Mouse (Mus musculus): ENCODE results near the gene Limk1. TPM values are rescaled to one million over a fixed set of nuclear protein-coding genes. Genes with fewer than 3 reads are reported as not detected.

The Limk1 gene
- total and polyA plus RNA-seq, 3 experiments, result 7.2 to 27.7 (median 10.8) TPM

DNA sequence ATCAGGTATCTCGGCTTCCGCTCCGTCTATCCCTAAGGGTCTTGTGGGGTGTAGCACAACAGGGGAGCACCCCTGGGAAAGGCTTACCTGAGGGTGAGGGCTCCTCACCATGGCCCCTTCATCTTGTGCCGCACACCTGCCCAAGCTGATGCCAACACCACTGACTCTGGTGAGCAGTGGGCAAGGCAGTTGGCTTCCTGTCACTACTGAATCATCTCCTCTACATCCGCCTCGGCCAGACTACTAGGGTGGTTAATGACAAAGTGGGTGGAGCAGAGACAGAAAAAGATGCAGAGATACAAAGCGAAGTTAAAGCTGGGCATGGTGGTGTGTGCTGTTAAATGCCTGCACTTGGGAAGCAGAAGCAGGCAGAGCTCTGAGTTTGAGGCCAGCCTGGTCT is 73.6 kb downstream of the Limk1 start, which contains the start of gene Lat2:
TSS of gene Lat2 (minus strand) at position 224 of the 400 bp plus-strand sequence.
- in situ Hi-C loops (cut with MboI; ENCODE audit: low pct_ligation_motif_present, low pct_unique_long_range_greater_than_20kb, low sequenced_read_pairs), result loop anchor here (5.0 to 25.0 kb wide), 3 partner anchors 33 to 253 kb away; partner anchors contain the start of gene Rfc2
- H3K27ac ChIP-seq (ENCODE audit: insufficient read depth, low read depth), result peak within 1 kb of the TSS; percentile 98
- DNase-seq (ENCODE audit: extremely low read depth), result peak; percentile 75

DNA sequence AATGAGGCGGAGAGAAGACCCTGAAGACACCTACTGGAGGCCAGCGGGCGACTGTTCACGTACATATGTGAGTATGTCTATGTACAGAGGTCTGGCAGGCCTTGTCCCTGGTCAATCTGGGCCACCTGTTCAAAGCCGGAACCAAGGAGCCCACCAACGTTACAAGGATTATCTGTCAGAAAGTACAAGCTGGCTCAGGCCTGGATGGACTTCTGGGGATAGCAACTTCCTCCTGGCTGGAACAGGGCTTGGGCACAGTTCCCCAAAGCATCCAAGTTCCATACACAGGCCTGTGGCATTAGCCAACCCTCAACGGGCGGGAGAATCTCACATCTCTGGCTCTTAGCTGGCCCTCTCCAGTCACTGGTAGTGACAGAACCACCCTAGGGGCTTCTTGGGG is 74.1 kb downstream of the Limk1 start:
- Histone ChIP-seq H3K27me3 (replicated peaks) (no peaks in the 10 kb centered on the region), H3K9ac (ENCODE audit: insufficient read depth, low read depth) (peak overlapping the region; percentile 84), H3K4me2 (ENCODE audit: insufficient read depth, low read depth, poor library complexity, severe bottlenecking) (peak overlapping the region; percentile 53; the same call in 1 of the 2 replicates), H3K36me3 (replicated peaks in 1 of 2; ENCODE audit: control insufficient read depth in 1 of 2, insufficient read depth in 1 of 2, low read length in 1 of 2) (peaks cover 14 to 43% of the 10 kb centered on the region in 2 experiments), H3K79me2 (replicated peaks; ENCODE audit: control insufficient read depth, extremely low read depth, insufficient read depth, poor library complexity, severe bottlenecking) (peaks cover 40% of the 10 kb centered on the region), H3K27ac (ENCODE audit: insufficient read depth, low read depth) (peak overlapping the region; percentile 98), H3K4me1 (ENCODE audit: control insufficient read depth in 1 of 2, insufficient read depth in 2 of 2) (peaks cover 18 to 47% of the 10 kb centered on the region in 2 experiments), H3K9me3 (replicated peaks; ENCODE audit: low read length) (no peaks in the 10 kb centered on the region), H3K4me3 (replicated peaks in 1 of 3; ENCODE audit: low read depth in 2 of 3, low read length in 2 of 3, poor library complexity in 1 of 3) (peak overlapping the region; percentile 63 to 78 (median 73))
- TF ChIP-seq POLR2AphosphoS2 (IDR thresholded peaks at IDR 0.05; ENCODE audit: low read depth, low read length), result peak; percentile 60; the same call in 1 of the 2 replicates
- no peak for TF ChIP-seq E2F4 (IDR thresholded peaks at IDR 0.05; ENCODE audit: insufficient replicate concordance, low read depth, low read length)
- in situ Hi-C loops (cut with MboI; ENCODE audit: low pct_ligation_motif_present, low pct_unique_long_range_greater_than_20kb, low sequenced_read_pairs), result loop anchor here (25.0 kb wide), 1 partner anchor 252 kb away; no protein-coding TSS in a partner anchor
- dilution Hi-C loops (cut with MboI; ENCODE audit: extremely low pct_ligation_motif_present, extremely low pct_unique_long_range_greater_than_20kb, low sequenced_read_pairs), result no loop called here
- no peak for DNase-seq (ENCODE audit: extremely low read depth)

More for the DNA sequence above, 73.6 kb downstream of the Limk1 start, which contains the start of gene Lat2:
- H3K27me3 ChIP-seq (replicated peaks), result no peaks in the 10 kb centered on the region
- peak within 1 kb of the TSS; percentile 63 to 78 (median 73) for H3K4me3 ChIP-seq (replicated peaks in 1 of 3; ENCODE audit: low read depth in 2 of 3, low read length in 2 of 3, poor library complexity in 1 of 3)
- H3K9ac ChIP-seq (ENCODE audit: insufficient read depth, low read depth), result peak within 1 kb of the TSS; percentile 84
- H3K9me3 ChIP-seq (replicated peaks; ENCODE audit: low read length), result no peaks in the 10 kb centered on the region
- H3K4me2 ChIP-seq (ENCODE audit: insufficient read depth, low read depth, poor library complexity, severe bottlenecking), result peak within 1 kb of the TSS; percentile 53
- peaks cover 18 to 44% of the 10 kb centered on the region in 2 experiments for H3K4me1 ChIP-seq (ENCODE audit: control insufficient read depth in 1 of 2, insufficient read depth in 2 of 2)
- dilution Hi-C loops (cut with MboI; ENCODE audit: extremely low pct_ligation_motif_present, extremely low pct_unique_long_range_greater_than_20kb, low sequenced_read_pairs), result no loop called here
- peaks cover 20 to 44% of the 10 kb centered on the region in 2 experiments for H3K36me3 ChIP-seq (replicated peaks in 1 of 2; ENCODE audit: control insufficient read depth in 1 of 2, insufficient read depth in 1 of 2, low read length in 1 of 2)
- peaks cover 37% of the 10 kb centered on the region for H3K79me2 ChIP-seq (replicated peaks; ENCODE audit: control insufficient read depth, extremely low read depth, insufficient read depth, poor library complexity, severe bottlenecking)
- TF ChIP-seq POLR2A (IDR thresholded peaks at IDR 0.05; ENCODE audit: low read depth, low read length) (peak; percentile 77), RCOR1 (conservative IDR thresholded peaks at IDR 0.05; ENCODE audit: low read depth, low read length) (no peak), SMC3 (IDR thresholded peaks at IDR 0.05; ENCODE audit: low read depth, low read length) (no peak), POLR2AphosphoS2 (IDR thresholded peaks at IDR 0.05; ENCODE audit: low read depth, low read length) (peak; percentile 76), TCF12 (IDR thresholded peaks at IDR 0.05; ENCODE audit: low read depth, low read length) (peak; percentile 56; the same call in 1 of the 2 replicates), IRF4 (IDR thresholded peaks at IDR 0.05; ENCODE audit: low read depth, low read length) (peak; percentile 34; the same call in 1 of the 2 replicates), ZKSCAN1 (IDR thresholded peaks at IDR 0.05; ENCODE audit: borderline replicate concordance, low read depth, low read length) (no peak), ZMIZ1 (IDR thresholded peaks at IDR 0.05; ENCODE audit: low read depth, low read length) (peak; percentile 34; the same call in 1 of the 2 replicates), SIN3A (IDR thresholded peaks at IDR 0.05; ENCODE audit: low read length) (peak; percentile 11; the same call in 1 of the 2 replicates), ZC3H11A (IDR thresholded peaks at IDR 0.05; ENCODE audit: low read depth, low read length) (no peak), NELFE (IDR thresholded peaks at IDR 0.05; ENCODE audit: low read depth, low read length) (peak; percentile 62; the same call in 1 of the 2 replicates), GABPA (IDR thresholded peaks at IDR 0.05; ENCODE audit: insufficient replicate concordance, low read depth, low read length) (no peak), TBP (conservative IDR thresholded peaks at IDR 0.05; ENCODE audit: low read depth, low read length) (0 out of 2 replicates have a peak, but pooled peaks have one; percentile 53), MYC (IDR thresholded peaks at IDR 0.05; ENCODE audit: low read depth, low read length) (no peak), BHLHE40 (IDR thresholded peaks at IDR 0.05; ENCODE audit: low read depth, low read length) (peak; percentile 59)

Measured in CH12.LX (cell line).